Mouse (Mus musculus) CD8-positive naive resting alpha-beta T cell, adult 2 months (primary cell): ENCODE results near the gene Mrrf.
"Not testable (repeated sequence)": the region's sequence is repeated elsewhere in the genome, so short reads cannot be mapped to it uniquely, and the experiment has no call there.

Experiments used
- DNase-seq, 2 experiments: peaks; one replicate each; pipeline ENCODE4 v3.0.0; 2022; ENCODE audit warnings: low read depth in 2 of 2, low spot score in 2 of 2

Gene Mrrf

GRCm38 (mm10) chr2:36127973-36128372, 8.2 kb upstream of the Mrrf start:
- no peak for DNase-seq

- DNase-seq, result no peak
Measured at GRCm38 (mm10) chr2:36129051-36129450, 7.1 kb upstream of the Mrrf start.

- DNase-seq, result no peak
Measured at GRCm38 (mm10) chr2:36135887-36136286, 302 bp upstream of the Mrrf start.

- no peak for DNase-seq
Measured at GRCm38 (mm10) chr2:36139096-36139495, 2.9 kb downstream of the Mrrf start.

- DNase-seq, result no peak
Measured at GRCm38 (mm10) chr2:36148876-36149365, 12.7 kb downstream of the Mrrf start.

- not testable (repeated sequence) for DNase-seq
Measured at GRCm38 (mm10) chr2:36152401-36152800, 16.2 kb downstream of the Mrrf start.

GRCm38 (mm10) chr2:36157461-36157860, 21.3 kb downstream of the Mrrf start:
- DNase-seq, result no peak

- no peak for DNase-seq
Measured at GRCm38 (mm10) chr2:36159336-36159735, 23.1 kb downstream of the Mrrf start.

- no peak for DNase-seq
Measured at GRCm38 (mm10) chr2:36167990-36168618, 31.9 kb downstream of the Mrrf start.

GRCm38 (mm10) chr2:36169176-36169575, 33.0 kb downstream of the Mrrf start:
- no peak for DNase-seq

- DNase-seq, result no peak
Measured at GRCm38 (mm10) chr2:36172136-36172535, 35.9 kb downstream of the Mrrf start.

- no peak for DNase-seq
Measured at GRCm38 (mm10) chr2:36172574-36172973, 36.4 kb downstream of the Mrrf start.

- no peak for DNase-seq
Measured at GRCm38 (mm10) chr2:36179487-36179886, 43.3 kb downstream of the Mrrf start.

- DNase-seq, result not testable (repeated sequence)
Measured at GRCm38 (mm10) chr2:36181587-36182368, 45.6 kb downstream of the Mrrf start.

GRCm38 (mm10) chr2:36183278-36183677, 47.1 kb downstream of the Mrrf start:
- no peak for DNase-seq

- DNase-seq, result no peak
Measured at GRCm38 (mm10) chr2:36184192-36184591, 48.0 kb downstream of the Mrrf start.

GRCm38 (mm10) chr2:36184876-36185275, 48.7 kb downstream of the Mrrf start:
- DNase-seq, result no peak

GRCm38 (mm10) chr2:36189200-36189599, 53.0 kb downstream of the Mrrf start:
- not testable (repeated sequence) for DNase-seq

- DNase-seq, result no peak
Measured at GRCm38 (mm10) chr2:36191098-36191941, 55.1 kb downstream of the Mrrf start.

- no peak for DNase-seq
Measured at GRCm38 (mm10) chr2:36197021-36197420, 60.8 kb downstream of the Mrrf start.
